9 mouse cellular contexts compared by ENCODE assay signal in the genomic region with DNA sequence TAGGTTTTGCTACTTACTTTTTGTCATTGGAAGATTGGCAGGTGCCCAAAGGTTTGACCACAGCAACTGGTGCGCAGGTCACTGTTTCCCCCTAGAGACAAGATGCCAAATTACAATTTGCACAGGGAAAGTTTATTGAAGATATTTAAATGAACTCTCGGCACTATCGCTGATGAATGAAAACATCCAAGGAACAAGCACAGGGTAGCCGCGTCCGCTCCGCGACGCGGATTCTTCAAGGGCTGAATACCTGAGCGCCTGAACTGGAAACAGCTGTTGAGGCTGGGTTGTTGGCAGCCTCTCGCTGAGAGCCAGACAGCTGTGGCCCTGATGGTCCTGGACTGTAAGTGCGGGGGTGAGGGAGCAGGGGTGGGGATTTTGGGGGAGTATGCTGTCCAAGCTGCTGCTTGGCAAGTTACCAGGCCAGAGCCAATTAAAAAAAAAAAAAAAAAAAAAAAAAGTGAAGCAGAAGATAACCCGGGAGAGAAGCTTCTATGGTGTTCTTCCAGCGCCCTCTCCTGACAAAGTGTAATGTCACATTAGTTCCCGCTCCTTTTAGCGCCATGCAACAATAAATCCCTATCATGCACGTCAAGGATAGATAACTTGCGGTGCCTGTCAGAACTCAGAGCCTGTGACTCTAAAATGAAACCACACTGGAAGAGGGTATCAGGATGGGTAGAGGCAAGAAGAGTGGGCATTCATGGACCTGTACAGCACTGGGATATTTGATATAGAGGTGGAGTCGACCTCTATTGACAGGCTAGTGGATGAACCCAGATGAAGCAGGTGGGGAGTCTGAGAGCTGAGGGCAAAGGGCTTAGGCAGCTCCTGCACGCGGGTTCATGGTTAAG. TPM values are rescaled to one million over a fixed set of nuclear protein-coding genes. Genes with fewer than 3 reads are reported as not detected.
DNase-seq lines count a peak whose midpoint lies in the region; ATAC-seq lines count a peak whose summit lies in the region.
"Had no signal": no experiment of that assay in that cellular context is flagged by ENCODE, and none has a peak within 500 bp of the region (broad histone marks: within the 10 kb centered on the region; RNA-seq: fewer than 3 reads in every experiment).

No protein-coding gene starts in this region.

- no peaks in the 10 kb centered on the region for H3K4me1 ChIP-seq in heart, embryonic 16.5 days (ENCODE audit: control insufficient read depth, insufficient read depth, low read length)
- no peaks in the 10 kb centered on the region for H3K4me1 ChIP-seq in liver, embryonic 15.5 days (replicated peaks)

- 0 out of 2 replicates have a peak, but pooled peaks have one; percentile 14 for ATAC-seq in heart, embryonic 16.5 days (replicated peaks; ENCODE audit: extremely low read depth, insufficient read depth, low FRiP score)
- ATAC-seq in liver, embryonic 15.5 days (ENCODE audit: insufficient read depth) = no peak

- H3K27me3 ChIP-seq in heart, embryonic 16.5 days (ENCODE audit: control insufficient read depth, insufficient read depth, low read length) = 0 out of 2 replicates have a peak, but pooled peaks cover 2% of the 10 kb centered on the region
- H3K27me3 ChIP-seq in liver, embryonic 15.5 days = no peaks in the 10 kb centered on the region

- peak overlapping the region; percentile 31 for H3K4me3 ChIP-seq in heart, embryonic 16.5 days (ENCODE audit: low read length)
- H3K4me3 ChIP-seq in liver, embryonic 15.5 days (replicated peaks) = no peak overlapping the region; the same call in 1 of the 2 replicates

- WGBS in heart, embryonic 16.5 days = 13% methylated on average over 22 of the region's 22 CpGs
- 21% methylated on average over 22 of the region's 22 CpGs for WGBS in liver, embryonic 15.5 days (ENCODE audit: insufficient replicate concordance)

- H3K9ac ChIP-seq in heart, embryonic 16.5 days (ENCODE audit: low read length) = no peak overlapping the region
- H3K9ac ChIP-seq in liver, embryonic 15.5 days = no peak overlapping the region

- H3K36me3 ChIP-seq in heart, embryonic 16.5 days (ENCODE audit: control insufficient read depth, insufficient read depth) = no peaks in the 10 kb centered on the region
- no peaks in the 10 kb centered on the region for H3K36me3 ChIP-seq in liver, embryonic 15.5 days (replicated peaks)

- DNase-seq in adrenal gland, adult 2 months = peak; percentile 33
- DNase-seq in adrenal gland, postnatal 4 days (ENCODE audit: low spot score in 2 of 2) = no peak
- peak; percentile 53 for DNase-seq in embryo, embryonic 11 days
- DNase-seq in kidney, postnatal 36 days = peak; percentile 31 to 53
- DNase-seq in retina, adult 2 months (ENCODE audit: low read depth, low spot score) = peak; percentile 20
- no peak for DNase-seq in urinary bladder, postnatal 4 days (ENCODE audit: low spot score in 2 of 2)

- peak overlapping the region; percentile 60 for H3K4me2 ChIP-seq in heart, embryonic 16.5 days (ENCODE audit: low read depth, low read length)
- H3K4me2 ChIP-seq in liver, embryonic 15.5 days = peak overlapping the region; percentile 30; the same call in 1 of the 2 replicates

- no peak overlapping the region for H3K27ac ChIP-seq in heart, embryonic 16.5 days (ENCODE audit: low read length)
- H3K27ac ChIP-seq in liver, embryonic 15.5 days (replicated peaks) = no peak overlapping the region

- no peaks in the 10 kb centered on the region for H3K9me3 ChIP-seq in heart, embryonic 16.5 days (replicated peaks; ENCODE audit: control insufficient read depth, low read length)
- no peaks in the 10 kb centered on the region for H3K9me3 ChIP-seq in liver, embryonic 15.5 days (replicated peaks)

RNA-seq across cellular contexts. Expression of gene Abca15, which starts 1.0 kb away (rescaled TPM):
- not detected for total RNA-seq in adrenal gland, adult 2 months (2021)
- not detected in 2 replicates for polyA plus RNA-seq in adrenal gland, adult 2 months (2012; rRNA removed)
- total RNA-seq in adrenal gland, postnatal 4 days (2021) = not detected
- 0.05 and 0.11 TPM in 2 replicates for polyA plus RNA-seq in heart, embryonic 16.5 days (2015; fragmentation: Nextera tagmentation; extraction: Ambion mirVana)
- polyA plus RNA-seq in liver, embryonic 15.5 days (2015; fragmentation: Nextera tagmentation; extraction: Ambion mirVana) = not detected in 2 replicates
- polyA plus RNA-seq: gonadal fat pad, adult 2 months had no signal

Comparison
In these comparisons a context has a peak if more than half of its experiments do, and no peak if none do; other contexts are left out.
1. DNase-seq: peak in adrenal gland, adult 2 months (single experiment), embryo, embryonic 11 days (single experiment), kidney, postnatal 36 days (2 of 2) and retina, adult 2 months (single experiment); none in adrenal gland, postnatal 4 days (0 of 2) and urinary bladder, postnatal 4 days (0 of 2).